Mouse (Mus musculus): ENCODE measurements around the gene Unc5cl.

Unc5cl gene

DNA sequence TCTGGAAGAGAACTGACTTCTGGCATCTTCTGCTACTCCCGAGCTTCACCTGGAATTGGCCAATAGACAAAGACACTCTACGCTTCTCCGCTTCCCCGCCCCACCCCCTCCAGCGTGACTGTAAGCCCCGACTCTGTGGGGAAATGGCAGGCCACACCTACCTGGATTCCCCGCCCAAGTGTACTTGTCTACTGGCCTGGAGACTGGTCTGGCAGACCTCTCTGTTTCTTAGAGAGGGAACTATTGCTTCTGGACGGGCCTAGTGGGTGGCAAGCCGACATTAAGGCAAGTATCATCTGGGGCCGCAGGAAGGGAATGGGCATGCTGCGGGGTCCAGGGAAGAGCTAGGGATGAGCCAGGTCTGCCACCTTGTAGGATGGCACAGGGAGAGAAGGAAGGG, at the start of gene Unc5cl:
Gene Unc5cl (plus strand): TSS at position 214 of the 400 bp plus-strand sequence.
- DNase-seq (ENCODE audit: low spot score in 2 of 2): no peak

DNA sequence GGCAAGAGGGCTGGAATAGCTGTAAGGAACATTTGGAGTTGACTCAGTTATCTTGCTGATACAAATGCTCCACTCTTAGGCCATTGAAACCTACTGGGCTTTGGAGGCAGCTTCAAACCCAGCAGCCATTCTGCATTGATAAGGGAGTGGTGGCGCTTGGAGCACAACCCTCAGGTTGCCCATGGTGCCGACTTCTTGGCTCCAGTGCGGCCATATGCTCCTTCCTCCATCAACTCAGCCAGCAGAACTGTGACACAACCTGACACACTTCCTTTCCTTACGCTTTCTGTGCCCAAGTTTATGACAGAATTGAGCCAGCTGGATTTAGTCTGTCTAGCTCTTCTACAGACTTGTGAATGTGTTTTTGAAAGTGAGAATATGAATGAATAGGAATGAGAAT, 47.5 kb upstream of the Unc5cl start:
- no peak for DNase-seq (ENCODE audit: low spot score in 2 of 2)

DNA sequence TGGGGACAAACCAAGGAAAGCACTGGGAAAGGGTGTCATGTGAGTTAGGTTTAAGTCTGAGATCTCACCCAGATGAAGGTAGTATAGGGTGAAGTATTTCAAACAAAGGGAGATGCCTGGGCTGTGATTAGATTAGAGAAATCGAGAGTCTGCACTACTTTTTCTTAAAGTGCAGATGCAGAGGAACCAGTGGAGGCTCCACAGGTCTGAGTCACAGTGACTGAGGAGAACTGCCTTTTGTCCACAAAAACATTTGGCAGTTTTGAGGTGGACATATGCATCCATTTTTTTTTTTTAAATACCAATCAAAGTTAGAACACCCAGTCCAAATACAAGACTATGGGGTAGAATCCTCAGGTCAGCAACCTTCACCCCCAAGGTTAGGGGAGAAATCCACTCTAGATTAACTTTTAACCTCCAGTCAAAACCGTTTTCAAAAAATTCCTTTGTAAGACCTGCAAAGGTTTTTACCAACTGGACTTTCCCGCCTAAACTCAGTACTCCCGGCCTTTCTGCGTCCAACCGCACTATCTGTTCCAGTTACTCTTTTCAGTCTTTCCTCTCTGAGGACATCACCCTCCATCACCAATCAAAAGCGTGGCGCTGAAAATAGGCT, 46.7 kb upstream of the Unc5cl start:
- no peak for DNase-seq (ENCODE audit: low spot score in 2 of 2)

DNA sequence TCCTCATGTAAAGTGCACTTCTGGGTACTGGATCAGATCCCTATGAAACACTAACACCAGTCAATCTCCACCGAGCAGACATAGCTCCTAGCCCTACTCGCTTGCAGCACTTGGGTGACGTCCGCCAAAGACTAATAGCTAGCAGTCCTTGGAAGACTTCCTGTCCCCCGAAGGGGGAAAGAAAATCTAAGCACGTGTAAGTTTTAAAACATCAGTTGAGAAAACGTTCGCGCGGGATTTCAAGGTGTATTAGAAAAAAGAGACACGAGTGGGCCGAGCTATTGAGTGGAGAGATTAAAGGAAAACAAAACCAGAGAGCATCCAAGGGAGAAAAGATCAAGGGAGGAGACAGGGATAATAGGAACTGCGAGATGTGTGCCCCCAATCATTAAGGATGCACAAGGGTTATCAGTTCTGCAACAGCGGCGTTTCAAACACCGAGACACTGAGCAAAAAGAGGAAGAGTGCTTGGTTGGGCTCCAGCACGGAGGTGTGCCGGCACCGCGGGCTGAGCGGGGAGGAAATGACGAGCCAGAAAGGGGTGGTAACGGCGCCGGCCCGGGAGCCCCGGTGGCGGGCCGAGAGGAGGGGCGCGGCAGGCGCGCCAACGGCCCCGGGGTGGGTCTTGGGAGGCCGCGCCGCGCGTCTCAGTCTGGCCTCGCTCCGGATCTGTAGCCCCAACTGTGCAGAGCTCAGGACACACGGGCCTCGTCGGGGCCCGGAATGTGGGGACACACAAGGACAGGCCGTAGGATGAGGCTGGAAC, 46.0 kb upstream of the Unc5cl start:
- DNase-seq (ENCODE audit: low spot score in 2 of 2): peak; percentile 39 to 43

DNA sequence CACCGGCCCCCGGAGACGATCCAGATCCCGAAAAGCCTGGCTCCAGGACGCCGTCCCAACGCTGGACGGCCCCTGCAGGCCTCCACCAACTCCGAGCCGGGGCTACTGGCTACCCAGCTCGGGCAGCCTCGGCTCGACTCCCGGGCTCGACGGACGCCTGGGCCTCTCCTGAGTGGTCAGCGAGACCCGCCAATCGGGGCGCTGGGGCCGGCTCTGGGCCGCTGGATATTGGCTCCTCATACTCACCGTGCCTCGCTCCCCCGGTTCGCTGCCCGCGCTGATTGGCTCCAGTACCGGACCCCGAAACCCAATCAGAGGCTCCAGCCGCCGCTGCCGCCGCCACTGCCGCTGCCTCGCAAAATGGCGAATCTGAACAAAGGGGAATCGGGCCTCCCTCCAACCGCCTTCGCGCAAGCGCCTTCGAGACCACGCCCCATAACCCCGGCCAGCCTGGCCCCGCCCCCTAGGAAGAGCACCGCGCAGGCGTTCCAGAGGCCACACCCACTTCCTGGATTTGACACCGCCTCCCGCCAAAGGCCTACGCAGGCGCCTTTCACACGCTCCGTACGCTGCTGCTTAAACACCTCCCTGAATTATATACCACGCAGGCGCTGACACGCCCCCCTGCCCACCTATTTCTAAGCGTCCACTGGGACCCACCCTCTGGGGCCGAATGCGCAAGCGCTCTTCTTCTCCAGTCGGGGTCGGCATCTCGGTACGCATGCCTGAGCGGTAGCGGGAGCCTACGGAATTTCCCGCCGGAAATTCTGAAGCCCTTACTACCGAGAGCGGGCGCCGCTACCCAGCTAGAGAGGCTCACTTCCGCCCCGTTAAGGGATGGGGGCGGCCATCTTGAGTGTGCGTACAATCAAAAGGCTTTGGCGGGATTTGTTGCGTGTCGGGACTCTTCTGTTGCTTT, 45.1 kb upstream of the Unc5cl start, which contains the start of the genes Nfya and Oard1:
Gene Nfya (minus strand): TSS at position 527 of the 919 bp plus-strand sequence.
Gene Oard1 (plus strand): TSS at position 635 of the 919 bp plus-strand sequence.
- peak; percentile 99 for DNase-seq (ENCODE audit: low spot score in 2 of 2)

DNA sequence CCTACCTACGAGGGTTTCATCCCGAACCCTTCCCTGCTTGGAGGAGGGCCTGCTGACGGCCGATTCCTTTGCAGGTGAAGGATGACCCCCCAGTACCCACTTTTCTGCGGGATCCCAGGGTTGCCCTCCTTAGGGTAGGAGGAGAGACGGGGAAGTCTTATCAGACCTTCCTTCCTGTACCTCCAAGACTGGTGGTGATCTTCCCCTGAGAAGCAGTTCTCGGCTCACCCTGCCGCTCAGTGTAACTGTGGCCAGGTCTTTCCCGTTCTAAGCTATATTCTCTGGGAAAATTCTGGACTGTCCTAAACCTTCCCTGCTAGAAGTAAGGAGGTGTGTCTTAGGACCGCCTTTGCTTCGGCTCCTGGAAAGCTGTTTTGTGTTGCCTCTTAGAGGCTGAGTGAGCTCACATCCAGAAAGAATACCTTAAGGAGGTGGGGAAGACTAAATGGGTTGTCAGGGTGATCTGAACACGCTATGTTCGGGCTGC, 44.4 kb upstream of the Unc5cl start:
- DNase-seq (ENCODE audit: low spot score in 2 of 2): no peak

DNA sequence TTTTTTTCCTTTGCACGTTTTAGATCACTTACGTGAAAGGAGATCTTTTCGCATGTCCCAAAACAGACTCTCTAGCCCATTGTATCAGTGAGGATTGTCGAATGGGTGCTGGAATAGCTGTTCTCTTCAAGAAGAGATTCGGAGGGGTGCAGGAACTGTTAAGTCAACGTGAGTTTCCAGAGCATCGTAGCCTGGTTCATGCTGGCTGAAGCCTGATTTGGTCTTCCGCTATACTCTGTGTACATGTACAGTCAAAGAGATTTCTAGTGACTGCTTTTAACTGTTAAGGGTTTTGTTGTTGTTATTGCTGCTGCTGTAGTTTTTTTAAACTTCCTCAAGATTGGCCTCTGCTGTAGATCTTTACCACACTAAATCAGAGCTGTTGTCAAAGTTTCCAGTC, 43.5 kb upstream of the Unc5cl start:
- DNase-seq (ENCODE audit: low spot score in 2 of 2): no peak

DNA sequence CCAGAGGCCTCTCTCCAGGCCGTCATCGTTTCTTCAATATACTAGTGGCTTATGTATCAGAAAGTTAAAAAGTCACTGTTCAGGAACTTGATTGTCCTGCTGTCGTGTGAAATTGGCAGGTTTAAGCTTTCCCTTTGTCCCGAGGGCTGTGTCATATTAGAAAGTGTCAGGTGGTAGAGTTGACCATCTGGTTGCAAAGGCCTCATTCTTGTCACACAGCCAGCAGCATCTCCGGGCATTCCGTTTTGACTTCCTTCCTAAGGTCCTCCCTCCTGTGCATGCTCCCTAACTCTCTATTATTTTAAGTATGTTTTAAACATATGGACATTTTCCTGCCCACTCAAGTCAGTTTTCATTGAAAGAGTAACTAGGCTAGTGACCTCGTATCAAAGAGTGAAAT, 38.7 kb upstream of the Unc5cl start:
- no peak for DNase-seq (ENCODE audit: low spot score in 2 of 2)

DNA sequence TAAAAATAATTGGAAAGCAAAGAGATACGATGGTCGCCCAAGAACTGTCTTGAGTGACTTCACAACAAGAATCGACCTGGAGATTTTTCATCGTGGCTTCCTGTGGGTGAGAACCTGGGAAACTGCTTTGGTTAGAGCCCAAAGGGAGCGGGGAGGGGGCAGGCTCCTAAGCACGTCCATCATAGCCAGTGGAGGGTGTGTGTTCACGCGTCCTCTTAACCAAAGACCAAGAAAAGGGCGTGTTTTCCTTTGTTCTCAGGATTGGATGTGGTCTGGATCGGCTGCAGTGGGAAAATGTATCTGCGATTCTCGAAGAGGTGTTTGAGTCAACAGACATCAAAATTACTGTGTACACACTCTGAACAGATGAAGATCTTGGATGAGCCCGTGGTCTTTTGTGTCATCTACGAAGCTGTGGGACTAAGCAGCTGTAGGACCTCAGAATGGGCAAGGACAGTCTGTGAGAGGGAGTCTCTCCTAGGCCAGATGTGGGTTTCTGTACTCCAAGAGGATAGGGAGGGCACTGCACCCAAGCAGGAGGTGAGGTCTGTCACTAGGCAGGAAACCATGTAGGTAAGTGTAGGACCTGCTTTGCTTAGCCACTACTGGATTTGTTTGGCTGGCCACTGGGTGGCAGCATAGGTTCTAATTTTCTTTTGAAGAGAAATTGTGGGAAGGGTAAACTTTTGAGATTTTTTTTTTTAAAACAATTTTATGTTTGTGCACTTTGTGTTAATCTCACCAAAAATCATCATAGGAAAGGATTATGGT, 38.1 kb upstream of the Unc5cl start:
- DNase-seq (ENCODE audit: low spot score in 2 of 2): peak; percentile 35 to 44

DNA sequence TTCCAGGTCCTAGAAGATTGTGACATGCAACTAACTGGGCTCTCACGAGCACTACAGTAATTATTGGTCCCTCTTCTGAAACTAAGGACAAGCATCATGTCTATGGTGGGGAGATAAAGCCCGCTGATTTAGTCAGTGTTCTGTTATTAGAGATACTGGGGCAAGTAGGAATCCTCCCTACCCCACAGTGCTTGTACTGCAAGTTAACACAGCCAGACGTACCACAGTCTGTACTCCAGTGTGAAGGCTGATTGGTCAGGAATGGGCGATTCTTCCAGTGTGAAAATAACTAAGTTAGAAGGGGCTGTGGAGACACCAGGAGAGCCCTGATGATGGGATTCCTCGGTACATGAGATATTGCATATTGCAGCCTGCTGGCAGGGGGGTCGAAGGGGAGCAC, 37.2 kb upstream of the Unc5cl start:
- no peak for DNase-seq (ENCODE audit: low spot score in 2 of 2)

DNA sequence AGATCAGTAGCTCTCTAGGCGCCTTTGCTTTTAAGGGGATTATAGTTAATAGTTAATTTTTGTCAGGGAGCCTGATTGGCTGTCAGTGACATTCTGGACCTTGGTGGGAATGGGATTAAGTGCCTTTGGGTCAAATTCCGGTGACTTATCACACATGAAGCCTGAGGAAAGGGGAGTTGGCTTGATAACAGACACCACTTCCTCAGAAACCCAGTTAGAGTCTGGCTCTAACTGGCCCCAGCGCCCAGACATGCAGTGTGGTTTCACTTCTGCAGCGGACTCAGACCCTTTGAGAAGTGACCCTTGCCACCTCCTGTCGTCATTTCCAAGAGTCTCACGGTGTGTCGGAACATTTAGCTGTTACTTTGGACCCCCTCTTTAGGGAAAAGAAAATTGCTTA, 36.5 kb upstream of the Unc5cl start:
- no peak for DNase-seq (ENCODE audit: low spot score in 2 of 2)

DNA sequence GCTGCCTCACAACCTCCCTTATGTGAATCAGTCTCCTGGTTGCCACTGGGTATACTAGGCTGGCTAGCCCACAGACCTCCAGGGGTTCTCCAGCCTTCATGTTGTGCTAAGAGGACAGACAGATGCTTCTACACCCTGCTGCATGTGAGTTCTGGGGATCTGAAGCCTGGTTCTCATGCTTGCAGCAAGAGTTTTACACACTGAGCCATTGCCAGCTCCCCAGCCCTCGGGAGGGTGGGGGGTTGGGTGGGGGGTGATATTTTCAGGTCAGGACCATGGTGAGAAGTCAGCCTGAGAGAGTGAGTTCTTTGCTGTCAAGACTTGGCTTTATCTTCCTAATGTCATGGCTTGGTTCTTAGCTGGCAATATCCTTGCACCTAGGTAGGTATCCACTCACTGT, 35.9 kb upstream of the Unc5cl start:
- no peak for DNase-seq (ENCODE audit: low spot score in 2 of 2)

DNA sequence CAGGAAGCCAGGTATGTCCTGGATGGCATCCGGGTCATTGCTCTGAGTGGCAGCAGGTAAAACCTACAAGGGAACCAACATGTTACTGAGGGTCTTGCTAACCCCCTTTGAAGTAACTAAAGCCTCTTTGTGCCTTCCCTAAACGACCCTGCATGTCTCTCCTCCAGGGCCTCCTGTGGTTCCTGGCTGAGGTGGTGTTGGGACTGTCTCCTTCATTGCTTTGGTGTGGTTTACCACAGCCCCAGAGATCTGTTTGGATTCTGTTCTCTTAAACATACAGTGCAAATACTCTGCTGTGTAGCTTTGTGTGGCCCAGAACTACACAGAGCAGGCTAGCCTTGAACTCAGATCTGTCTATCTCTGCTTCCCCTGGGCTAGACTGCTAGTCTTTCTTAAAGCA, 35.1 kb upstream of the Unc5cl start:
- no peak for DNase-seq (ENCODE audit: low spot score in 2 of 2)

DNA sequence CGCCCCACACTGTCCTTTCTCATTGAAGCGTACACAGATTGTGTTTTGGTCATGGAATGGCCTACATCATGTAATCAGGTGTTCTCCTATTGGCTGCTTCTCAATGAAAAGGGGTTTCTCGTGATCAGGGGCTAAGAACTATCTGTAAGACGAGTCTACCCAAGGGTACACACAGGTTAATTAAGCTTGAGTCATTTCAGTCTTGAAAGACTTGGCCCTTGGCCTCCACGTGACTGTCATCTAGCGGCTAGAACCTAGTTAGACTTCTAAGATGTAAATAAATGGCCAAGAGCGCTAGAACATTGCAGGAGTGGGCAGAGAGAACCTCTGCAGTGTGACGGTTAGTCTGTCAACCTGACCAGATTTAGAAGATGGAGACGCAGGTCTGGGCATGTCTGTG, 30.5 kb upstream of the Unc5cl start:
- no peak for DNase-seq (ENCODE audit: low spot score in 2 of 2)

DNA sequence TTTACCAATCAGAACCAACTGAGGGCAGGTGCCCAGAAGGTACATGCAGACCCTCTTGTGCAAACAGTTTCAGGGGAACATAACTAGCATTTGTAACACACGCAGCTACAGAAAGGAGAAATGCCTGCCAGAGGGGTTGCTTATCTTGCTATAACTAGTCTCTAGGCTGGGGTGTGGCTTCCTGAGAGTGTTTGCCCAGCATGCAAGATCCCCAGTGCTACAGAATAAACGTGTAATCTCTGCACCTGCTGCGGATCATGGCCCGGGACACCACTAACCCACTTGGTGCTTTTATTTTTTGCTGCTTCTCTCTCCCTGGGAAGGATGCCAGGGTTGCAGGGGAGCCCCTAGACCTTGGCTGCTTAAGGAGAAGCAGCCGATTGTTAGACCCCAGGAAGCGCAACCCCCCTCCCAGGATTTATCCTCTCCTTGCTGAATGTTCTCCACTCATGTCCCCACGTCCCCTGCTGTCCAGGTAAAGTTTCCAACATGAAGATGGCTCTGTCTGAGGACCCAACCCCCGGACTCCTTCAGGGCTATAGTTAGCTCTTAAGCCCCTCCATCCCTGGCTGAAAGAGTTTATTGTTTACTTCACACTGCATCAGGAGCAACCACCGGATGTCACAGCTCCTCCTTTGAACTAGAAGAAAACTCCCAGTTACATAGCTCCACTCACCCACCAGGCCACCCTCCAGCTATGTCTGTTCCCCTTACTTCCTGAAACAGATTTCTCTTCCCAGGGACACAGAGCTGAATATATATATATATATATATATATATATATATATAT, 28.7 kb upstream of the Unc5cl start:
- no peak for DNase-seq (ENCODE audit: low spot score in 2 of 2)

DNA sequence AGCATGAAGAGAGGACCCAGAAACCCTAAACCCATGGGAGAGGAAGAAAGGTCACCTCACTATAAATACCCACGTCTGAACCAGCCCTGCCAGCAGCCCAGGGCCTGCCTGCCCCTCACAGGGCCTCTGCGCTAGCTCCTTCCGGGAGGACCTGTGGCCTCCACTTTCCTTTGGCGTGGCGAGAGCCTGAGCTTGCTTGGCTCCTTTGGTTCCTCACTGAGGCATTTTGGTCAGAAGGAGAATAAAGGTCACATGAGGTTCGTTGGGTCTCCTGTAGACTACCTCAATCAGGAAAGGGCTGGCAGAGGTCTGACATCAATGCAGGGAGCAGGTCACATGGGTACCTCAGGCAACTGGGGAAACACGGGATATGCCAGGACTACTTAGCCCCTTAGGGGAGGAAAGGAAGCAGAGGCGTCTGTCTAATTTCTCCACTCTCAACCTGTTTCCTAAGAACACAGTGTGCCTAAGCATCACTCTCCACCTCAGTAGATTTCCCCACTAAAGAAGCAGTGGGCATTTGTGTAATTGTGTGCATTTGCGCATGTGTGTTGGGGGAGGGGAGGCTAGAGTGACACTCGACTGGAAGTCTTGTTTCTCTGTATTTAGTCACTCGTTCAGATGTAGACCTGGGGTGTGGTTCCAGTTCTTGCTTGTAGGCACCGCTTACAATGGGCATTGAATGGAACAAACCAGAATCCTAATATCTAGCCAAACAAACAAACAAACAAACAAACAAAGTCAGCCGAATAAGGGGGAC, 27.5 kb upstream of the Unc5cl start:
- DNase-seq (ENCODE audit: low spot score in 2 of 2): no peak

DNA sequence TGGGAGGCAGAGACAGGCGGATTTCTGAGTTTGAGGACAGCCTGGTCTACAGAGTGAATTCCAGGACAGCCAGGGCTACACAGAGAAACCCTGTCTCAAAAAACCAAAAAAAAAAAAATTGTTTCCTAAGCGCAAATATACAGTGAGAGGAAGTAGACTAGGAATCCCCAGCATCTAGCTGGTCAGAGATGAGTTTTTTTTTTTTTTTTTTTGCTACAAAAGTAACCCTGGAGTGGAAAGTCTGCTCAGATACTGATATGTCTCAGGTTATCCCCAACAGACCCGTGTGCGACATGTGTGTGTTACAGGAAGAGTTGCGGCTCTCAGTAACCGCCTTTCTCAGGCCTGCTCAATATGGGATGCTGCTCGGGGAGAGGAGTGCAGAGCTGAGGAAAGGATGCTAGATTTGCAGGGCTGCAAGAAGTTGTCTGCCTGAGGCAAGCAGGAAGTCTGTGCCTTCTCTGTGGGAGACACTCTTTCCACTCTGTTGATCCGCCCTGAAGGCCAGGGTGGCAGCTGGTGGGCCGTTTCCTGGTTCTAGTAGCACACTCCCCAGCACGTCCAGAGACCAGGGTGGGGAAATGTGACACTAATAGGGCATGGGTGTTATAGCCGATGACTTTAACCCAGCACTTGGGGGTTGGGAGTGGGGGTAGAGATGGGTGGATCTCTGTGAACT, 26.7 kb upstream of the Unc5cl start:
- DNase-seq (ENCODE audit: low spot score in 2 of 2): no peak

DNA sequence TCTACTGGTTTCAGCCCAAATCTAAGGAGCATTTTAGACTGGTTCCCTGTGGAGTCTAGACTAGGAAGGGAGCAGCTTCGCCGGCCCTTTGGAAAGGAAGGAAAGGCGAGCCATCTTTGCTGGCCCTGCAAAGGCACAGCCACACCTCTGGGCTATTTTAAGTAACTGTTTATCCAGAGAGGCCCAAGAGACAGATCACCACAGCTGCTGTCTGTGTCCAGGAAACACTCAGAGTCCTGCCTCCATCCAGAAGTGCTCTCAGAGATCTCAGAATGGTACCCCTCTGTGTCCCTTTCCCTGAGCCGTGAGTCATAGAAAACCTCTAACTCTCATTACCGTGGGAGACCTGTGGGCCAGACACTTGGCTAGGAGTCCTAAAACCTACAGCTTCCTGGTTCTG, 24.3 kb upstream of the Unc5cl start:
- DNase-seq (ENCODE audit: low spot score in 2 of 2): no peak

DNA sequence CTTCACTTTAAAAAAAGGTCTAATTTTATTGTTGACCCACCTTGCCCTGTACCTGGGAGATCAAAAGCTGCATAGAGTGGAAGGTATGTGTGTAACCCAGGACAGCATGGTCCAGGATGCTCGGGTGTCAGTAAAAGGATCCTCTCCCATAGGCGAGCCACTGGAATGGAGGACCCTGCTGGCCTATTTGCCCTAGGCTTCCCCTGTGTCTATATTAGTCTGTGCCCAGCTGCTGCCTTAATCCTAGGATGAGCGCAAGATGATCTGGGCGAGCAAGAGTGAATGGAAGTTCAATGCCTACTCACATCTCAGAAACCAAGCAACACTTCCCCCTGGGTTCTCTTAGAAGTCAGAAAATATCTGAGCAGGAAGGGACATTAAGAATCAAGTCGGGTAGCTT, 23.6 kb upstream of the Unc5cl start:
- no peak for DNase-seq (ENCODE audit: low spot score in 2 of 2)

Measured in frontal cortex, postnatal 25 days (tissue).